Mouse (Mus musculus) c-Kit-negative CD71-positive TER-119-positive erythroid progenitor cells, embryonic 14.5 days (primary cell): ENCODE results near the gene Fscn3.

Experiments
- DNase-seq: peaks from one replicate; pipeline ENCODE4 v3.0.0-alpha.2; 2013; ENCODE audit warnings: low read depth, low spot score

Fscn3 gene

DNA sequence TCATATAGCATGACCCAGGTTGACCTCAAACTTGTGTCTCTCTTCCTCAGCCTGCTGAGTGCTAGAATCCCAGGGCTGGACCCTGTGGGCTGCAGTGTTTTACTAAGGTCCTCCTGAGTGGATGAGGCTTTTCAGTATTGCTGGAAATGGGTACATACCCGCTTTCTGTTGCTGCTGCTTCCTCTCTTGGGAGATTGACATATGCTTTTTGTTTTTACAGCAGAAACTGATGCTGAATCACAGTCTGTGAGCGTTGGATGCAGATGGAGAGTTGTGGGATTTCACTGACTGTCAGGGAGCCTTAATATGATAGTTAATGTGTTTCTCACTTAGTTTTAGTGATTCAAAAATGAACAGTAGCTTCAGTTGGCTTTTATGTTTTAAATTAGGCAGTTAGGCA lies 58.9 kb downstream of the Fscn3 start:
- no peak for DNase-seq

DNA sequence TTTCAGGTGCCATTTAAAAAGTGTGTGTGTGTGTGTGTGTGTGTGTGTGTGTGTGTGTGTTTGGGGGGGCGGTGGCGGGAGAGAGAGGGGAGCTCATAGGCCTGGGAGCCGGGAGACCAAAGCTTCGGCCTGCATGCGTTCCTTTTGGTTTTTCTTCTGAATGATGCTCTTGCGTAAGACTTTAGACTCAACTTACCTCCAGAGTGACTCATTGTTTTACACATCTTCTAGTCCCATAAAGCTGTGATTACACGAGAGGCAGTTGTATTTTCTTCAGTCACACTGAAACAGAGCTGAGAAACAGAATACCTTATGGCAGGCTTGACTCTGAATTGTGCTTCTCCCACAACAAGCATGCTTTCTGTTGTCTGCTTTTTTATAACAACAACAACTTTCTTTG lies 59.3 kb downstream of the Fscn3 start:
- no peak for DNase-seq
